Mouse (Mus musculus) limb, embryonic 14.5 days (tissue): Measurements from ENCODE around the gene Nup153. TPM values are rescaled to one million over a fixed set of nuclear protein-coding genes. Genes with fewer than 3 reads are reported as not detected.

ENCODE experiments used
- ATAC-seq: fragments of 200-750 bp; cut with Nextera tagmentation; 2 replicates; pipeline ENCODE4 v1.8.0; 2017; ENCODE audit warnings: low read depth, moderate number of reproducible peaks, moderate TSS enrichment; ENCODE audit not compliant: low FRiP score
- DNase-seq: peaks from one replicate; pipeline ENCODE4 v3.0.0-alpha.2; 2015; ENCODE audit warnings: low spot score
- H3K27ac ChIP-seq: fragments of 300-500 bp; sonication (generic); replicated peaks from 2 replicates; pipeline ENCODE4 v1.5.1; 2014; ENCODE audit warnings: low read depth, mild to moderate bottlenecking, low read length, moderate library complexity, mixed read lengths
- H3K27me3 ChIP-seq: fragments of 300-500 bp; sonication (generic); 2 replicates; pipeline ENCODE4 v1.6.1; 2014; ENCODE audit warnings: low read length, mixed read lengths; ENCODE audit not compliant: control insufficient read depth, insufficient read depth
- H3K36me3 ChIP-seq: fragments of 300-500 bp; sonication (generic); 2 replicates; pipeline ENCODE4 v1.6.1; 2014; ENCODE audit warnings: mild to moderate bottlenecking, low read length, moderate library complexity, mixed read lengths; ENCODE audit not compliant: control insufficient read depth, insufficient read depth
- H3K4me1 ChIP-seq: fragments of 300-500 bp; sonication (generic); 2 replicates; pipeline ENCODE4 v1.6.1; 2014; ENCODE audit warnings: antibody characterized with exemption, low read length, mixed read lengths; ENCODE audit not compliant: control insufficient read depth, insufficient read depth
- H3K4me2 ChIP-seq: fragments of 300-500 bp; sonication (generic); replicated peaks from 2 replicates; pipeline ENCODE4 v1.6.1; 2014; ENCODE audit warnings: low read depth, mild to moderate bottlenecking, low read length, moderate library complexity; ENCODE audit not compliant: severe bottlenecking
- H3K4me3 ChIP-seq: fragments of 300-500 bp; sonication (generic); replicated peaks from 2 replicates; pipeline ENCODE4 v1.5.1; 2014; ENCODE audit warnings: low read length
- H3K9ac ChIP-seq: fragments of 300-500 bp; sonication (generic); 2 replicates; pipeline ENCODE4 v1.6.1; 2014; ENCODE audit warnings: mild to moderate bottlenecking, low read depth, low read length, moderate library complexity; ENCODE audit not compliant: severe bottlenecking
- H3K9me3 ChIP-seq: fragments of 300-500 bp; sonication (generic); 2 replicates; pipeline ENCODE4 v1.6.1; 2016; ENCODE audit warnings: low read length; ENCODE audit not compliant: control insufficient read depth
- POLR2A ChIP-seq: fragments of 200-500 bp; IDR thresholded peaks from 2 replicates; pipeline ENCODE4 v1.8.0; 2012; ENCODE audit warnings: inconsistent platforms, mild to moderate bottlenecking, moderate library complexity, borderline replicate concordance; ENCODE audit not compliant: insufficient read depth, insufficient read length; ENCODE audit errors: extremely low read depth
- WGBS: fragments of 180-500 bp; shearing (Covaris S2); extraction: QIAGEN DNeasy Blood & Tissue Kit; methylation state at CpG from one replicate; pipeline ENCODE4 v1.1.7; 2014; 5-methylcytosine and 5-hydroxymethylcytosine counted together
- polyA plus RNA-seq, 2 experiments: library from polyadenylated mRNA; depleted of rRNA in 1 of 2; stranded (reverse) in 1 of 2; unstranded in 1 of 2; fragments of >200 nt; fragmentation: Nextera tagmentation in 1 of 2; extraction: Ambion mirVana in 1 of 2; gene quantifications; 2 replicates each; pipeline versions ENCODE4 v1.2.1 to v1.2.3; 2012 to 2014

The Nup153 gene
- polyA plus RNA-seq, 2 experiments = 32.3 to 65.8 TPM

- no peak overlapping the region for H3K27ac ChIP-seq
- H3K36me3 ChIP-seq = no peaks in the 10 kb centered on the region
- H3K9me3 ChIP-seq = no peaks in the 10 kb centered on the region
- no peak overlapping the region for H3K4me2 ChIP-seq
- H3K27me3 ChIP-seq = no peaks in the 10 kb centered on the region
- H3K4me1 ChIP-seq = peaks cover 19% of the 10 kb centered on the region
- no peak overlapping the region for H3K9ac ChIP-seq
- H3K4me3 ChIP-seq = no peak overlapping the region
- no peak for DNase-seq
- no peak for TF ChIP-seq POLR2A
- no peak for ATAC-seq
These were observed 3.4 kb downstream of the Nup153 start for GRCm38 (mm10) chr13:46724371-46724770.

DNA sequence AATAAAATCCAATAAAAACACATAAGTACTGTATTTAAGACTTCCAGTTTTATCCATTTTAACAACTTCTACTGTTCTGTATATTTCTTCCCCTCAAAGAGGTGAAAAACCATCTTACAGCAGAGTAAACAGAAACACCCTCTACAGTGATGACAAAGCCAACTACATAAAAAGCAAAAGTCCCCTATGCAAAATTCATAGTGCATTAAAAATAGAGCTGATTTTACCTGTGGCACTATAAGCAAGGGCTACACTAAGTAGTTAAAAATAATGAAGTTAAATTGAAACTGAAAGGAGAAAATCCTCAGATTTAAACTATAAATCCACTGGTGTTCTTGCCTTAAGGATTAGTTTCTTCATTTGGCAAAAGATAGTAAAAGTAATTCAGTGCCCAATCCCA lies 6.7 kb downstream of the Nup153 start:
- no peaks in the 10 kb centered on the region for H3K27me3 ChIP-seq
- ATAC-seq (no peak), DNase-seq (no peak)
- no peak overlapping the region for H3K4me3 ChIP-seq
- no peak overlapping the region for H3K27ac ChIP-seq
- peaks cover 3% of the 10 kb centered on the region; the same call in 1 of the 2 replicates for H3K36me3 ChIP-seq
- no peaks in the 10 kb centered on the region for H3K9me3 ChIP-seq
- no peak overlapping the region for H3K4me2 ChIP-seq
- no peak overlapping the region for H3K9ac ChIP-seq
- no peak for TF ChIP-seq POLR2A
- peaks cover 15% of the 10 kb centered on the region for H3K4me1 ChIP-seq

DNA sequence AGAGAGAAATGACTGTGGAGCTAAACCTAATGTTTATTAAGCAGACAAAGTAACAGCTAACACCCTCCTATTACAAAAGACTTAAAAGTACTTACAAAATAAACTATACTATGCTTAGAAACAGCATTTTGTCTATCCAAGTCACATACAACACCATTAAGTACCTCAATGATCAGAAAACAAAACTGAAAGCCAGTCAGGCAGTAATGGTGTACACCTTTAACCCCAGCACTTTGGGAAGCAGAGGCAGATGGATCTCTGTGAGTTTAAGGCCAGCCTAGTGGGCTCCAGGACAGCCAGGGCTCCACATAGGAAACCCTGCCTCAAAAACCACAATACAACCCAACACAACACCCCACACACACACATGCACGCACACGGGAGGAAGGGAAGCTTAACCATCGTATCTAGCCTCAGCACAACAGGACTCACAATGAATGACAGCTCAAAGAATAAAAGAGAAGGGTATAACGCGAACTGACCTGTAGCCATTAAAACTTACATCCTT lies 8.8 kb downstream of the Nup153 start:
- Histone ChIP-seq H3K4me3 (no peak overlapping the region), H3K4me1 (0 out of 2 replicates have a peak, but pooled peaks cover 3% of the 10 kb centered on the region), H3K9ac (no peak overlapping the region), H3K36me3 (peaks cover 17% of the 10 kb centered on the region), H3K27me3 (no peaks in the 10 kb centered on the region), H3K4me2 (no peak overlapping the region), H3K27ac (no peak overlapping the region), H3K9me3 (no peaks in the 10 kb centered on the region)
- ATAC-seq (no peak), DNase-seq (no peak)
- TF ChIP-seq POLR2A = no peak
- 84% methylated on average over 5 of the region's 5 CpGs for WGBS

DNA sequence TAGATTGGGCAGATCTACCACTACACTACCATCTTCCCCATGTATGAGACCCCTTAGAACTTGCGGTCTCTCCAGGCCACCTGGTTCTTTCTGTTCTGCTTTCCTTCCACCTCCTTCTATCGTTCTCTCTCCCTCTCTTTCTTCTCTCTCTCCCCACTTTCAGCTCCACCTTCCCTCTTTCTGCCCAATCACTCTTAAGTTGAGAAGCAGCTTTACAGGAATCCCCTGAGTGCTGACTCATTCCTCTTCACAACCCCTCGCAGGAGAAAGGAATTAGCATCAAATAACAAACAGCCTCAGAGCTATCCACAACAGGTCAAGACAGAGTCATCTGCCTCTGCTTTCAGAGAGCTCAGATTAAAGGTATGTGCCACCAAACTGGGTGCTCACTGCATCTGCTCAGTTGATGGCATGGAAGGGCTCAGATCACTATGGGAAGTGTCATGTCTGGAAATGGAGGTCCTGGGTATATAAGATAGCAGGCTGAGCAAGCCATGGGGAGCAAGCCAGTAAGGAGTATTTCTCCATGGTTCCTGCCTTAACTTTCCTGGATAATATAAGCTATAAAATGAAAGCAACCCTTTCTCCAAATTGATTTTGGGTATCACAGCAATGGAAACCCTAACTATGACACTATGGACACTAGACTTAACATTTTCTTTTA lies 11.6 kb downstream of the Nup153 start:
- ATAC-seq = no peak
- Histone ChIP-seq H3K27ac (no peak overlapping the region), H3K9ac (no peak overlapping the region), H3K36me3 (peaks cover 39% of the 10 kb centered on the region), H3K4me2 (no peak overlapping the region), H3K9me3 (no peaks in the 10 kb centered on the region), H3K4me3 (no peak overlapping the region), H3K27me3 (no peaks in the 10 kb centered on the region), H3K4me1 (no peaks in the 10 kb centered on the region)
- 62% methylated on average over 3 of the region's 3 CpGs for WGBS
- no peak for DNase-seq
- TF ChIP-seq POLR2A = no peak

DNA sequence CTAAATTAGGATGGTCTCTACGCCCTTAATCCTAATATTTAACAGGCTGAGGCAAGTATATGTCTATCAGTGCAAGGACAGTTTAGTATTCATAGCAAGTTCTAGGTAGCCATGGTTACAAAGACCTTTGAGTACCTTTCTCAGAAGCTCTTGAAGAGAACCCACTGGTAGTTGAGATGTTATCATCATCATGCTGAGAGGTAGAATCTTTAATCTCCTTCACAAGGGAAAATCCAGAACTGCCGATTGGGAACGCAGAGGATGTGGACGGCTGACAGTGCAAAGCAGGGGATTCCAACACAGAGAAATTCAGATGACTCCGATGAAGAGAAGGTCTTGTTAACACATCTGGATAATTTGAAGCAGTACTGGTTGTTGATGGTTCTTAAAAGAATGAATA lies 14.3 kb downstream of the Nup153 start:
- no peaks in the 10 kb centered on the region for H3K9me3 ChIP-seq
- no peaks in the 10 kb centered on the region for H3K27me3 ChIP-seq
- H3K4me2 ChIP-seq = no peak overlapping the region
- H3K9ac ChIP-seq = no peak overlapping the region
- H3K36me3 ChIP-seq = peaks cover 58% of the 10 kb centered on the region
- WGBS = 97% methylated on average over 5 of the region's 5 CpGs
- no peaks in the 10 kb centered on the region for H3K4me1 ChIP-seq
- DNase-seq (no peak), ATAC-seq (no peak)
- TF ChIP-seq POLR2A = no peak
- H3K4me3 ChIP-seq = no peak overlapping the region
- no peak overlapping the region for H3K27ac ChIP-seq
